Mouse (Mus musculus) ES-E14 (cell line): ENCODE measurements at regions not wholly inside any gene's neighbourhood (a gene's known extent, or its start where the extent isn't known, plus 50 kb on each side); places are given as distances from the start of the nearest gene placed in this dataset.

ENCODE experiments used
- CHD2 ChIP-seq: IDR thresholded peaks from 2 replicates; pipeline ENCODE4 v1.6.1; 2014; ENCODE audit warnings: mild to moderate bottlenecking, low read depth, low read length, inconsistent platforms
- HCFC1 ChIP-seq: IDR thresholded peaks from 2 replicates; pipeline ENCODE4 v1.6.1; 2012; ENCODE audit warnings: low read length, inconsistent platforms, borderline replicate concordance; ENCODE audit not compliant: insufficient read depth
- MAFK ChIP-seq: IDR thresholded peaks from 2 replicates; pipeline ENCODE4 v1.6.1; 2014; ENCODE audit warnings: mild to moderate bottlenecking, low read depth, low read length, inconsistent platforms; ENCODE audit not compliant: insufficient read depth
- ZC3H11A ChIP-seq: IDR thresholded peaks from 2 replicates; pipeline ENCODE4 v1.6.1; 2012; ENCODE audit warnings: low read depth, mild to moderate bottlenecking, inconsistent platforms, low read length, borderline replicate concordance
- ZNF384 ChIP-seq: IDR thresholded peaks from 2 replicates; pipeline ENCODE4 v1.6.1; 2012; ENCODE audit warnings: low read depth, low read length, inconsistent platforms

- TF ChIP-seq MAFK: no peak
- no peak for TF ChIP-seq ZC3H11A
- TF ChIP-seq HCFC1: no peak
- no peak for TF ChIP-seq CHD2
- TF ChIP-seq ZNF384: no peak
These were observed 111.8 kb upstream of the Six2 start for GRCm38 (mm10) chr17:85799865-85800356.
